Mouse (Mus musculus) C2C12 (cell line): ENCODE data around the gene Vpreb1.

ENCODE experiments used
- CEBPB ChIP-seq: IDR thresholded peaks from one replicate; pipeline ENCODE4 v1.6.1; 2011; ENCODE audit warnings: low read depth, mild to moderate bottlenecking, control low read depth, moderate library complexity
- CTCF ChIP-seq: IDR thresholded peaks from one replicate; pipeline ENCODE4 v1.5.1; 2011; ENCODE audit not compliant: control insufficient read depth, insufficient read depth, insufficient read length
- MAX ChIP-seq: IDR thresholded peaks from one replicate; pipeline ENCODE4 v1.6.1; 2011; ENCODE audit warnings: mild to moderate bottlenecking, control low read depth
- MYOD1 ChIP-seq: IDR thresholded peaks from one replicate; pipeline ENCODE4 v1.6.1; 2011; ENCODE audit warnings: low read depth; ENCODE audit not compliant: control insufficient read depth, insufficient read length
- MYOG ChIP-seq: IDR thresholded peaks from one replicate; pipeline ENCODE4 v1.6.1; 2011; ENCODE audit not compliant: control insufficient read depth, insufficient read length; ENCODE audit errors: extremely low read depth
- USF1 ChIP-seq: IDR thresholded peaks from one replicate; pipeline ENCODE4 v1.6.1; 2011; ENCODE audit warnings: low read depth, mild to moderate bottlenecking, control low read depth, moderate library complexity

DNA sequence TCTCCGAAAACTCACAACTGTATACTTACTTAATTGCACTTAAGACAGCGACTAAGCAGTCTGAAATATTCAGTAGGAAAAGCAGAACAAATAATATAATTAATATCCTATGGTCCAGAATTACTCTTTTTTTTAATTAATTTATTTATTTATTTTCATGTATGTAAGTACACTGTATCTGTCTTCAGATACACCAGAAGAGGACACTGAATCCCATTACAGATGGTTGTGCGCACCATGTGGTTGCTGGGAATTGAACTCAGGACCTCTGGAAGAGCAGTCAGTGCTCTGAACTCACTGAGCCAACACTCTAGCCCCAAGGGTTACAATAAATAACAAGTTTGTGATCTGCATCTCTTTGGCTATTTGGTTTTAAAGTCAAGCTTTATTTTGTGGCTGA lies 41.0 kb downstream of the Vpreb1 start:
- no peak for TF ChIP-seq CEBPB
- TF ChIP-seq CTCF, result no peak
- no peak for TF ChIP-seq MYOD1
- no peak for TF ChIP-seq USF1
- no peak for TF ChIP-seq MYOG
- no peak for TF ChIP-seq MAX
